Mouse (Mus musculus): Measurements from ENCODE around the gene AC140267.1. TPM values are rescaled to one million over a fixed set of nuclear protein-coding genes. Genes with fewer than 3 reads are reported as not detected.

The AC140267.1 gene
- 10 to 100 TPM; 11.0 to 22.8 TPM for total RNA-seq (2021)
- long read RNA-seq, experiment 1: 0 reads
- long read RNA-seq, experiment 2: 0 reads

DNA sequence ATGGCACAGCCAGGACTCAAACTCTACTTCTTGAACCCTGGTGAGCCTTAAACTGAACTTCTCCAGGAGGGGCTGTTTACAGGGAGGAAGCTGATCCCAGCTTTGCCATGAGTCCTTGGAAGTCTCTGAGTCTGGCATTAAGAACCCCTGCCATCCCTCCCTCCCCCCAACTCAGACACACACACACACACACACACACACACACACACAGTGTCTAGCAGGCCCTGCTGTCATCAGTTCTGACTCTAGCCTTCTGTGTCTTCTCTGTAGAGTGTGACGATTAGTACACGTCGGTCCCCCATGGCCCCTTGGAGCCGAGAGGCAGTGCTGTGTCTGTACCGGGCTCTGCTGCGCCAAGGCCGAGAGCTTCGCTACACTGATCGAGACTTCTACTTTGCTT is at the start of gene AC140267.1:
Gene AC140267.1 (plus strand): TSS at position 301 of the 400 bp plus-strand sequence.
- DNase-seq (ENCODE audit: low spot score in 2 of 2): no peak

DNA sequence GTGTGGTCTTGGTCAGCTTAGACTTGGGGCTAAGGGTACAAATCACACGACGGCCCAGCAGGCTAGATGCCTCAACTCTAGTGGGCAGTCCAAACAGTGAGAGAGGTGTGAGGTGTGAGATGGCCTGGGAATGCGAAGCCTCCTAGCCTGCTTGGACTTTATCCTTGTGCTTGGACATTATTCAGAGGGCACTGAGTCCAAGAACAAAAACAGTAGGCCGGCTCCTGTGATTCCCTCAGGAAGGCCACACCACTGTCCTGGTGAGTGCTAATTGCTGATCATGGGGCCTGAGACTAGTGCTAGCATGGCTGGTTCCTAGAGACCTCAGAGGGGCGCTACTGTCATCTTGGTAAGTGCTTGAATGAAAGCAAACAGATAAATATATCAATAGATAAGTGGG is 46.7 kb upstream of the AC140267.1 start:
- DNase-seq (ENCODE audit: low spot score in 2 of 2): no peak

- no peak for DNase-seq (ENCODE audit: low spot score in 2 of 2)
Observed at GRCm38 (mm10) chr15:80190075-80190474, 45.6 kb upstream of the AC140267.1 start.

GRCm38 (mm10) chr15:80191585-80192245 is 43.9 kb upstream of the AC140267.1 start:
- no peak for DNase-seq (ENCODE audit: low spot score in 2 of 2)

GRCm38 (mm10) chr15:80192246-80192585 is 43.4 kb upstream of the AC140267.1 start:
- DNase-seq (ENCODE audit: low spot score in 2 of 2): no peak

DNA sequence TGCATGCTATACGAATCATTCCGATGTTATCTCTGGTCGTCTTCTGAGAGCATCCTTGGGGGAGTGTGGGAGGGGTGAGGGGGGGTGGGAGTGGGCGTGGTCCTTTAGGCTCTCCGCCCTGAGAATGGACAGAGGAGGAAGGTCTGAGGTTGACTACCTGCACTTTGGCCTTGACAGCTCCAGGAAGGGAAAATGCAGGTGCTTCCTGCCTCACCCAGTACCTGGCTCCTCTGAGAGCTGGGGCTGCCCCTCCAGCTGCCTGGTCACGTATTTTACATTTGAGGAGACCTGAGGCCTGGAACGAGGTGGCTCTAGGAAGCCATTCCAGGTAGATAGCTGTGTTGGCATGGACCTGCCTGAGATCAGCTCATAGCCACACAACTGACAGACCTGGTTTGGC is 42.8 kb upstream of the AC140267.1 start:
- DNase-seq (ENCODE audit: low spot score in 2 of 2): no peak

- DNase-seq (ENCODE audit: low spot score in 2 of 2): no peak
Observed at GRCm38 (mm10) chr15:80199556-80199955, 36.1 kb upstream of the AC140267.1 start.

DNA sequence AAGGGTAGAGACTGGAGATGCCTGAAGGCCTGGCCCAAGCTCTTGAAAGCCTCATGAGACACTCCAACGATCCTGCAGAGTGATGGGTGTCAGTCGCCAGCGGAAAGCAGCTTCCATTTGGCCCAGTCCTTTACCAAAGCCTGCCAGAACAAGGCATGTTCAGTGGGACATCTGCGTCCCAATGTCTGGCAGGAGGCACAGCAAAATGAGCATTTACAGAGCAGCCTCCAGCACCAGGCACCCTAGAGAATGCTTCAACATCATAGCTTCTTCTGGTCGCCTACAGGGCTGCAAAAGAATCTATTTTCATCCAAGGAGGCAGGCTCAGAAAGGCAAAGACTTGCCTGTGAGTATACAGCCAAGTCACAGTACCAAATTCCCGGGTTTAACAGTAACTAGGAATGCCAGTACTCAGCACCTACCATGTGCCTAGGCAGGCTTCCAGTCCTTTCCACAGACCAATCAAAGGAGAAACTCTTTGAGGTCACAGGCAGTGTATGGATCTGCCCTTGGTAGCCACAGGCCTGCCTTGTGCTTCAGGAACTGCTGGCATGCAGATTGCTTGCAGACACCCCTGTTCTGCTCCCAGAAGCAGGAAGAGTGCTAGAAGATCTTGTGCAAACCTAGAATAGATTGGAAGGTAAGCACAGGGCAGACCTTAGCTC is 33.4 kb upstream of the AC140267.1 start:
- peak; percentile 53 to 81 for DNase-seq (ENCODE audit: low spot score in 2 of 2)

DNA sequence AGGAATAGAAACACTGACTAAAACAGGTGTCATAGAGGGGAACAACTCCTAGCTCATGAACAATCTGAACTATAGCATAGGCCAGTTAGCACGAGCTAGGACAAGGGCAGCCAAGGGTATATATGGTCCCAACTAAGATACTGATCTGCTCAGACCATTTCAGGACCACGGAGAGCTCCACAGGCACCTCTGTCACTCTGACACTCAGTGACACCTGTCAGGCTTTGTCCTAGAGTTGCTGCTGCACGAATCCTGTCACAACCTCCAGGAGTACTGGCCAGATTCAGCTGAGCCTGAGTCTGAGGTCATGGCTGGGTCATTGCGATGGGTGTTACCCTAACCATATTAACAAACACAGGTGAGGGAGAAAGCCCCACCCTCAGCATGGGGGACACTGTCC is 32.2 kb upstream of the AC140267.1 start:
- no peak for DNase-seq (ENCODE audit: low spot score in 2 of 2)

DNA sequence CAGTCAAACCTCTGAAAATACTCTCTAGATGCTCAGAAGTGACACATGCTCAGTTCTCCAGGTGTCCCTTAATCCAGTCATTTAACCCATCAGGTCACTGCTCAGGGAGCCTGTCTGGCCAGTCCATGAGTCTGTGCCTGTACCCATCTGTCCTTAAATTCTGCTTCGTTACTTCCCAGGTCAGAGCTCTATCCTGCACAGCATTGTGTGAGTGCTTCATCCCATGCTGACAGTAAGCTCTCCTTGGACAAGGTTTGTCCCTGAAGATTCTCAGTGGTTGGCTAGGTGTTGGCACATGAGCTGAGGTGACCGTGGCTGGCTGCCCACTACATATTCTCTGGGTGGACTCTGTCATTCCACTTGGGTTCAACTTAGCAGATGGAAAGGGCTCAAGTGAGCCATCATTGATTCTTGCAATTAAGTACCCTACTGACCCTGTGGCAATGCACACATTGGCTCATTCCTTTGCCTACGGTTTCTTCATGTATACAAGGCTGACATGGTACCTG is 29.5 kb upstream of the AC140267.1 start:
- DNase-seq (ENCODE audit: low spot score in 2 of 2): no peak

GRCm38 (mm10) chr15:80208446-80208845 is 27.2 kb upstream of the AC140267.1 start:
- no peak for DNase-seq (ENCODE audit: low spot score in 2 of 2)

DNA sequence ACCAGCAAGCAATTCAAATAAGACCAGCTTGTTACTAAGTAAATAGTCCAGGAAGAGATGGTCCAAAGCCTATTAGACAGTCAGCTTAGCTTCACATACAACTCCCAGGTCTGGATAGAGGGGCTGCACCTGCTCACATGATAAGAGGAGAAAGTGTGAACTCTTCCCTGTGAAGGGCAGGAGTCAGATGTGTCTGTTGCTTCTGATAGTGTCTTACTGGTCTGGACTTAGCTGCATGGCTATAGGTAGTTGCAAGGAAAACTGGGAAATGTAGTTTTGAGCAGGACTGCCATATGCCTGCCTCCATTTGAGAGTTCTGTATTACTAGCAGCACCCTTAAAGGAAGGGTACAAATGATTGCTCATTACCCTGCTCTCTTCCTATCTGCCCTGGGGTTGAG is 21.9 kb upstream of the AC140267.1 start:
- no peak for DNase-seq (ENCODE audit: low spot score in 2 of 2)

- DNase-seq (ENCODE audit: low spot score in 2 of 2): no peak
Observed at GRCm38 (mm10) chr15:80215716-80216479, 19.7 kb upstream of the AC140267.1 start.

GRCm38 (mm10) chr15:80216480-80216820 is 19.2 kb upstream of the AC140267.1 start:
- no peak for DNase-seq (ENCODE audit: low spot score in 2 of 2)

GRCm38 (mm10) chr15:80217476-80217875 is 18.2 kb upstream of the AC140267.1 start:
- DNase-seq (ENCODE audit: low spot score in 2 of 2): no peak

DNA sequence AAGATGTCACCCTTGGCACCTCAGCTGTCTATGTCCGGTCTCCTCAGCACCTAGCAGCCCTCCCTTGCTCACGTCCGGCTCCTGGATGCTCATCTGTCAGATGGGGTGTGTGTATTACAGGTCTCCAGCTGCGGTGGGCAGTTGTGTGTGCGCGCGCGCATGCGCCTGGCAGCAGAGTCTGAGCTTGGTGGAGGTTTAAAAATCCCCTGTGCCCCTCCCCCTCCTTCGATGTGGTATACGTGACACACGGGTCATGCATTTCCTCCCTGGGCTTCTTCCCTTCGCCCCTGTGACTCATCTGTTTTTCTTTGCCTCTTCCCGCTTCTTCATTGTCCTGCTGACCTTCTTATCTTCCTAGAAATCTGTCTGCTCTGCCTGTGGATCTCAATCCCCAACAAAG is 16.4 kb upstream of the AC140267.1 start:
- no peak for DNase-seq (ENCODE audit: low spot score in 2 of 2)

- no peak for DNase-seq (ENCODE audit: low spot score in 2 of 2)
Observed at GRCm38 (mm10) chr15:80219705-80220657, 15.7 kb upstream of the AC140267.1 start.

DNA sequence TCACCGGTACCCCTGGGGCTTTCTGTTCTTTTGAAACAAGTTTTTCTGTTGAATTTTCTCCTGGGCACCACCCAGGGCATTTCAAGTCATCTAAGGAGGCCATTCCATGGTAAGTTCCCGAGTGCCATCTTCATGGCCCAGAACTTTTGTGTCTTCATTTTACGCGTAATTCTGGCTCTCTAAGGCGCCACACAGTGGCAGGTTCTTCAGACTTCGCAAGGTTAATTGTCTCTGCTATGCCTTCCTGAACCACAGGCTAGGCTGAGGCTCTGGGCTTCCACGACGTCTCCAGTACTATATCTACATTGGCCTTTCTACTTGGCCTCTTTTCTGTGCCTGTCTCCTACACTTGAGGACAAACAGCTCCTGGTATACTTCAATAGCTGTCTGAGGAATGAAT is 14.6 kb upstream of the AC140267.1 start:
- no peak for DNase-seq (ENCODE audit: low spot score in 2 of 2)

DNA sequence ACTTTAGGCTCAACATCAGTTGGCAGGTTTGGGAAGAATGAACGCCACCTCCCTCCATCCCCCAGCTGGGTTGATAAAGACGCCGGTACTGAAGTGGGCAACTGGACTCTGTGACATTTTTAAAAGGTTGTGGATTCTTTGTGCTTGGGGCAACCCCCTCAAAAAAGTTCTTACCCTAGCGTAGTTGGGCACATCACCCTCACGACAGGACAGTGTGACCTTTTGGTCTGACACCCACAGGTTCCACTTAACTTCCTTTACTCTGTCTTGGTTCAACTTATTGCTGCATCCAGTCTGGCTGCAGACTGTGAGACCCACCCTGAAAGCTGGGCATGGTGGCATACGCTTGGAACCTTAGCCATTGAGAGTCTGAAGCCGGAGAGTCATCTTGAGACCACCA is 11.9 kb upstream of the AC140267.1 start:
- DNase-seq (ENCODE audit: low spot score in 2 of 2): no peak

DNA sequence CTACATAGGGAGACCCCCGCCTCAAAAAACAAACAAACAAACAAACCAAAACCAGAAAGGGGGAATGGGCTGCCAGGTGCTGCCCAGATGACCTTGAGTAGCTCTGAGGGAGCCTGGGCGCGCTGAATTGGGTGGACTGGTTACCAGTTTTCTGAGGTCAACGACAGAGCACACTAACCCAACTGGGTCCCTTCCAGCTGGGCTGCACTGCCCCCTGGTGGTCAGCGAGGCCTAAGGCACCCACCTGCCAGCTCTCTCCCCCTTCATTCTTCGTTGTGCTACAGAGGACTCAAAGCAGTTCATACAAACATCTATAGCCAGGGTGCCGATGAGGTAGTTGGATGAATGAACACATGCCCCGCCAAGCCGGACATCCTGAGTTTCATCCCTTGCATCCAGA is 10.4 kb upstream of the AC140267.1 start:
- DNase-seq (ENCODE audit: low spot score in 2 of 2): peak; percentile 54 to 60

GRCm38 (mm10) chr15:80225796-80226195 is 9.8 kb upstream of the AC140267.1 start:
- peak in 1 of 2 experiments; percentile 54 for DNase-seq (ENCODE audit: low spot score in 2 of 2)

Data from layer of hippocampus, postnatal 14 days (tissue).